In the genomic region with DNA sequence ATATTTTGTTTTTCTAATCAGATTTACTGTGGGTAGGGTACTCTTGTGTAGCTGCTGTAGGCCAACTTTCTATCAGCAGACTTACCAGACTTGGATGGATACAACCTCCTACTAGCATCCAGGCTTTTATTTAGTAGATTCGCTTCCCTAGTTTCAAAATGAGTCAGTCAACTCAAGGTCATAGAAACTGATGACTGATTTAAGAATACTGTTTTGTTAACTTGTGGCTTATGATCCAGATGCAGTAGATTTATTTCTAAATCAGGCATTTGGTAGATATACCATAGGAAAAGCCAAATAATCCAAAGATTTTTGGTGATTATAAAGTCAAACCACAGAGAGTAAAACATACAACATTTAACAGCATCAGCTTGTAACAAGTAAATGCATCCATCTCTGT, we compare ENCODE assay signal across 20 mouse cellular contexts.
"Had no signal": no experiment of that assay in that cellular context is flagged by ENCODE, and none has a peak within 500 bp of the region (broad histone marks: within the 10 kb centered on the region; RNA-seq: fewer than 3 reads in every experiment).

No protein-coding gene starts in this region.

- H3K27ac ChIP-seq: left cerebral cortex, adult 2 months; liver, embryonic 14.5 days; macrophage; neural tube, embryonic 12.5 days; stomach, embryonic 15.5 days had no signal

- H3K36me3 ChIP-seq: neural tube, embryonic 12.5 days; stomach, embryonic 15.5 days had no signal

- DNase-seq: kidney, adult 18-20 months; kidney, adult 9 months; kidney, postnatal 14 days; kidney, postnatal 4 days; layer of hippocampus, postnatal 36 days; liver, postnatal 0 days; lung, embryonic 14.5 days; retina, postnatal 1 day; right cerebral cortex, postnatal 25 days; spleen, adult 18-20 months; thymus, postnatal 36 days had no signal

- H3K27me3 ChIP-seq: neural tube, embryonic 12.5 days; stomach, embryonic 15.5 days had no signal

- H3K9me3 ChIP-seq: neural tube, embryonic 12.5 days; stomach, embryonic 15.5 days had no signal

- H3K4me1 ChIP-seq: neural tube, embryonic 12.5 days had no signal

- H3K9ac ChIP-seq: liver, embryonic 14.5 days; liver, postnatal 0 days; lung, embryonic 14.5 days; neural tube, embryonic 12.5 days; stomach, embryonic 15.5 days had no signal

- H3K4me2 ChIP-seq: liver, embryonic 11.5 days; lung, embryonic 14.5 days; neural tube, embryonic 12.5 days; stomach, embryonic 15.5 days had no signal

- ATAC-seq: intestine, embryonic 16.5 days; liver, postnatal 0 days; lung, postnatal 0 days; midbrain, embryonic 16.5 days had no signal

- H3K4me3 ChIP-seq: neural tube, embryonic 12.5 days; stomach, embryonic 15.5 days had no signal
